Mouse (Mus musculus) neural tube, embryonic 14.5 days (tissue): ENCODE measurements around the gene Sema6b. TPM values are rescaled to one million over a fixed set of nuclear protein-coding genes. Genes with fewer than 3 reads are reported as not detected.

ENCODE experiments used
- ATAC-seq: fragments of 200-750 bp; cut with Nextera tagmentation; 2 replicates; pipeline ENCODE4 v1.8.0; 2017; ENCODE audit warnings: low read depth, mild to moderate bottlenecking, moderate TSS enrichment, moderate library complexity
- H3K27ac ChIP-seq: fragments of 300-500 bp; sonication (generic); 2 replicates; pipeline ENCODE4 v1.5.1; 2014; ENCODE audit warnings: low read depth, mild to moderate bottlenecking, control low read depth, low read length, moderate library complexity, mixed read lengths
- H3K27me3 ChIP-seq: fragments of 300-500 bp; sonication (generic); 2 replicates; pipeline ENCODE4 v1.6.1; 2014; ENCODE audit warnings: low read length; ENCODE audit not compliant: control insufficient read depth, insufficient read depth
- H3K36me3 ChIP-seq: fragments of 300-500 bp; sonication (generic); 2 replicates; pipeline ENCODE4 v1.6.1; 2014; ENCODE audit warnings: low read length, mixed read lengths; ENCODE audit not compliant: control insufficient read depth, insufficient read depth
- H3K4me1 ChIP-seq: fragments of 300-500 bp; sonication (generic); 2 replicates; pipeline ENCODE4 v1.6.1; 2014; ENCODE audit warnings: low read length; ENCODE audit not compliant: control insufficient read depth, insufficient read depth
- H3K4me2 ChIP-seq: fragments of 300-500 bp; sonication (generic); 2 replicates; pipeline ENCODE4 v1.6.1; 2014; ENCODE audit warnings: mild to moderate bottlenecking, low read depth, low read length, control low read depth
- H3K4me3 ChIP-seq: fragments of 300-500 bp; sonication (generic); 2 replicates; pipeline ENCODE4 v1.5.1; 2014; ENCODE audit warnings: low read depth, low read length, control low read depth, mixed read lengths
- H3K9ac ChIP-seq: fragments of 300-500 bp; sonication (generic); replicated peaks from 2 replicates; pipeline ENCODE4 v1.6.1; 2014; ENCODE audit warnings: low read depth, mild to moderate bottlenecking, control low read depth, low read length, mixed read lengths
- H3K9me3 ChIP-seq: fragments of 300-500 bp; sonication (generic); 2 replicates; pipeline ENCODE4 v1.6.1; 2016; ENCODE audit warnings: low read length; ENCODE audit not compliant: control insufficient read depth
- WGBS: fragments of 180-500 bp; shearing (Covaris S2); extraction: QIAGEN DNeasy Blood & Tissue Kit; methylation state at CpG from one replicate; pipeline ENCODE4 v1.1.7; 2014; 5-methylcytosine and 5-hydroxymethylcytosine counted together
- polyA plus RNA-seq: library from polyadenylated mRNA; unstranded; fragments of >200 nt; fragmentation: Nextera tagmentation; extraction: Ambion mirVana; gene quantifications from 2 replicates; pipeline ENCODE4 v1.2.1, GENCODE M21; 2014

The Sema6b gene
- polyA plus RNA-seq, 1 experiment from 2014 or later: 13.8 TPM

GRCm38 (mm10) chr17:56148790-56149618, 8.9 kb upstream of the Sema6b start:
- Histone ChIP-seq H3K27me3 (0 out of 2 replicates have a peak, but pooled peaks cover 10% of the 10 kb centered on the region), H3K4me3 (peak overlapping the region; percentile 31), H3K27ac (no peak overlapping the region), H3K4me1 (0 out of 2 replicates have a peak, but pooled peaks cover 6% of the 10 kb centered on the region), H3K4me2 (peak overlapping the region; percentile 76), H3K9me3 (no peaks in the 10 kb centered on the region), H3K9ac (peak overlapping the region; percentile 54), H3K36me3 (no peaks in the 10 kb centered on the region)
- under 1% methylated on average over 29 of the region's 30 CpGs for WGBS
- peak; percentile 39 for ATAC-seq

DNA sequence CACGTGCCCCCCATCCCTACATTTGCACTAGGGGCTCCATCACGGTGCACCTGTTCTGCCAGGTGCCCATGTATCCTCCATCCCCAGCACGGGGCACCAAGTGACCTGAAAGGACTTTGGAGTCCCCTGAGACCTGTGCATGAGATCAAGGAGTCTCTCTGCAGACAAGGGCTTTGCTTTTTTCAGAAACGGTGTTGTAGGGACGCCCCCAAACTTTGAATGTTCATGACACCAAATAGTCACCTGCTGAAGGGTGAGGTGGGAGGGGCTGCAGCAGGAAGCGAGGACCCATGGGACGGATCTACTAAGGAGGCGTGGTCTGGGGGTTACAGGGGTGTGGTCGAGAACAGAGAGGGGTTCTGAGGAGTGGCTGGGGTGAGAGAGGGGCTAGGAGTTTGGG, 8.1 kb upstream of the Sema6b start:
- no peak overlapping the region for H3K9ac ChIP-seq
- no peaks in the 10 kb centered on the region for H3K9me3 ChIP-seq
- no peak overlapping the region for H3K27ac ChIP-seq
- 0 out of 2 replicates have a peak, but pooled peaks cover 10% of the 10 kb centered on the region for H3K27me3 ChIP-seq
- peak overlapping the region; percentile 31; the same call in 1 of the 2 replicates for H3K4me3 ChIP-seq
- H3K4me1 ChIP-seq: 0 out of 2 replicates have a peak, but pooled peaks cover 6% of the 10 kb centered on the region
- 20% methylated on average over 9 of the region's 9 CpGs for WGBS
- ATAC-seq: no peak
- H3K36me3 ChIP-seq: no peaks in the 10 kb centered on the region
- peak overlapping the region; percentile 76 for H3K4me2 ChIP-seq

DNA sequence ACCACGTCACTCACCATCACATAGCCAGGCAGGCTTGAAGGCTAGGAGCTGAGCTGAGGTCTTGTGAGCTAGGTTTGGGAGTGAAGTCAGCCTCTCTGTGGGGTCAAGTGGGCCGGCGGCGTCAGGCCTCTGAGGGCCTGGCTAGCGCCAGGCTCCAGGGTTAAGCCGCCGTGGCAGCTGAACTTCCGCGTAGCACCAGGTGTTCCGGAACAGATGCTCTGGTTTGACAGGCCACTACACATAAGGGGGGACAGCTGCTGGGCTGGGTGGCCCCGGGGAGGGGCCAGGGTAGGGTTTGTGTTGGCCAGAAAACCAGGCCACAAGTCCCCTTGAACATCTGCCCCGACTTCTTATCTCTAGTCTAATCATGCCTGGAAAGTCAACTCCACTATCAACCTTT, 7.3 kb upstream of the Sema6b start:
- Histone ChIP-seq H3K9me3 (no peaks in the 10 kb centered on the region), H3K36me3 (no peaks in the 10 kb centered on the region), H3K27ac (no peak overlapping the region), H3K27me3 (0 out of 2 replicates have a peak, but pooled peaks cover 10% of the 10 kb centered on the region), H3K9ac (no peak overlapping the region), H3K4me3 (no peak overlapping the region), H3K4me2 (no peak overlapping the region), H3K4me1 (0 out of 2 replicates have a peak, but pooled peaks cover 7% of the 10 kb centered on the region)
- ATAC-seq: no peak
- 56% methylated on average over 12 of the region's 12 CpGs for WGBS

DNA sequence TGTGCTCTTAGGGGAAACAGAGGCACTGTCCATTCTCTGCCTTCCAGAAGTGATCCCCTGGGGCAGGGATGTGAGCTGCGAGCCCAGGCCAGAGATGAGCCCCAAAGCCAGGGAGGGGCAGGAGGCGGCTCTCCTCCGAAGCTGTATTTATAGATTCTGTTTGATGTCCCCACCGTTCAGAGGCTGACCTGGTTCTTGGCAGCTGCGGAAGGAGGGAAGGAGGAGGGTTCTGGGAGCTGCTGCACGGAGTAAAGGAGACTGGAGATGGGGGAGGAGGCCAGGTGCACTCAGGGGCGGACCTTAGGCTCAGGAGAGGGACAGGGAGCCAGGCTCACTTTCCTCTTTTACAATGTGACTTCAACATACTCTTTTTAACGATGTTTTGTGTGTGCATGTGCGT, 6.0 kb upstream of the Sema6b start:
- Histone ChIP-seq H3K9ac (no peak overlapping the region), H3K4me3 (no peak overlapping the region), H3K27ac (no peak overlapping the region), H3K36me3 (no peaks in the 10 kb centered on the region), H3K4me2 (no peak overlapping the region), H3K9me3 (no peaks in the 10 kb centered on the region), H3K27me3 (0 out of 2 replicates have a peak, but pooled peaks cover 10% of the 10 kb centered on the region), H3K4me1 (peaks cover 17% of the 10 kb centered on the region; the same call in 1 of the 2 replicates)
- WGBS: 19% methylated on average over 9 of the region's 9 CpGs
- no peak for ATAC-seq

GRCm38 (mm10) chr17:56144546-56144945, 4.4 kb upstream of the Sema6b start:
- ATAC-seq: no peak
- Histone ChIP-seq H3K27me3 (peaks cover 7% of the 10 kb centered on the region; the same call in 1 of the 2 replicates), H3K36me3 (no peaks in the 10 kb centered on the region), H3K27ac (no peak overlapping the region), H3K4me2 (no peak overlapping the region), H3K4me3 (no peak overlapping the region), H3K9me3 (no peaks in the 10 kb centered on the region), H3K9ac (no peak overlapping the region), H3K4me1 (peaks cover 17% of the 10 kb centered on the region; the same call in 1 of the 2 replicates)
- WGBS: 76% methylated on average over 9 of the region's 9 CpGs

DNA sequence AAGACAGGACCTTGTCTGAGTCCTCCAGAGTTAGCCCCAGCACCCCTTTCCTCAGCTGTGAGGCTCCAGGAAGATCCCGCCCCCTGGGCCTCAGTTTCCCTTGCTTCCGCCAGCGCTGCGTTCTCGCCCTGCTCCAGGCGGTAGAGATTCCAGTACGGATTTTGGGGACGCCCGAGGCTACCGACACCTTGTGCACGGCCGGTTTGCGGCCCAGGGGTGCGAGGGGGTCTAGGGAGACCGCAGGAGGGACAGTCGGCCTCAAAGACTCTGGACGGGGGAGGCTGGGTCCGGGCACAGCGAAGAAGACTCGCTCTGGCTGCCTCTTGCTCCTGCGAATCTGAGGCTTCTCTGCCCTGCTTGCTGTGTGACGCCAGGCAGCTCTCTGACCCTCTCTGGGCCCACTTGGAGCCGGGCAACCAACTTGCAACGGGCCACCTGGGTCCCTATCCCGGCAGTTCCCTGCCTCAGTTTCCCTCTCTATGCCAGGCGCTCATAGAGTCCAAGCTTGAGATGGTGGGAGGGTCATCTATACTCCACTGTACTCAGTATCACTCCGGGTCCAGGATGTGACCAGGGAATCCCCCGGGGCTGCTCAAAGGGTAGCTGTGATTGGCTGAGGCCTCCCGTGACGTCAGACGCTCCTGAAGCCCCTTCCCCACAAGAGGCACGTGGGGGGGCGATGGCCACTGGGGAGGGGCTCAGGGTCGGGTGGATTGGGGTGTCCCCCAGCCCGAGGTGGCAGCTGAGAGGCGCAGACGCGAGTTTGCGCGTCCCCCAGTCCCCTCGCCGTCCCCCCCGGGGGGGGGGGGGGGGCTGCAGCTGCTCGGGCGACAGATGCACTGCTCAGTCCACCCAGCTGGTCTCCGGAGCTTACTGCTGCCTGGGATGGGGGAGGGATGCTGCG, 1.8 kb upstream of the Sema6b start:
- Histone ChIP-seq H3K4me3 (peak overlapping the region; percentile 39), H3K27ac (peak overlapping the region; percentile 28; the same call in 1 of the 2 replicates), H3K4me2 (peak overlapping the region; percentile 67), H3K36me3 (no peaks in the 10 kb centered on the region), H3K9ac (peak overlapping the region; percentile 62), H3K27me3 (peaks cover 5% of the 10 kb centered on the region; the same call in 1 of the 2 replicates), H3K4me1 (peaks cover 28% of the 10 kb centered on the region), H3K9me3 (no peaks in the 10 kb centered on the region)
- WGBS: under 1% methylated on average over 40 of the region's 47 CpGs
- ATAC-seq: peak; percentile 45

GRCm38 (mm10) chr17:56139355-56139754, 788 bp downstream of the Sema6b start:
- Histone ChIP-seq H3K4me2 (peak overlapping the region; percentile 80), H3K36me3 (no peaks in the 10 kb centered on the region), H3K4me3 (peak overlapping the region; percentile 83), H3K27ac (no peak overlapping the region; the same call in 1 of the 2 replicates), H3K9me3 (no peaks in the 10 kb centered on the region), H3K27me3 (peaks cover 5% of the 10 kb centered on the region; the same call in 1 of the 2 replicates), H3K4me1 (peaks cover 39% of the 10 kb centered on the region), H3K9ac (peak overlapping the region; percentile 94)
- WGBS: 4% methylated on average over 20 of the region's 21 CpGs
- peak; percentile 25 for ATAC-seq

DNA sequence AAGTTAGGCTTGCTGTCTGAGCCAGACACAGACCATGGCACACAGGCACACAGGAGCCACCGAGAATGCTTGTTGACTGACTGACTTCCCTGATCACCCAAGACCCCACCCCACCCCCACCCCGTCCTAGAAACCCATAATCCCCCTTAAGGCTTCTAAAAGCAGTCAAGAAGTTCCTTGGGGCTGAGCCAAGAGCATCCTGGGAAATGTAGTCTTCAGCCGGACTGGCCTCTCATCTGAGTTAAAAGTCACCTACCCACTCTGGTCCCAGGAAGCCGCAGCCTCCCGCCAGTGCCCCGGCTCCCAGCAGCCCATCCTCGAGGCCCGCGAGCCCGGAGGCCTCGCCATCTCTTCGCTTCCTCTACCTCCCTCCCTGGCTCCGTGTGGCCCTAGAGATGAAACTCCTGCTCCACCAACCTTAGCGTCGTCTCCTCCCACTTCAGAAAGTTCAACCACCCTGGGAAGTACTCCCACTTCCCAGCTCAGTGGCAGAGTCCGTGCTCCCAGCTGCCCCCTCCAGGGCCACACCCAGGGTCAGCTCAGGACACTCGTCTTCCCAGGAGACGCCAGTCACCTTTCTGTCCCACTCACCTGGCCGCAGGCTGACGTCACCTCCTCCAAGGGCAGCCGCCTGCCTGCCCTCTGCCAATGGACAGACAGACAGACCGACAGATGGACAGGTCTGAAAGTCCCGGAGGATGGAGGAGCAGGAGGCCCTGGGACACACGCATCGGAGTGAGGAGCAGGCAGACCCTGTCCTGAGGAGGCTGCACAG, 2.1 kb downstream of the Sema6b start:
- H3K4me1 ChIP-seq: peaks cover 43% of the 10 kb centered on the region

More for the DNA sequence above, 2.1 kb downstream of the Sema6b start:
- peak overlapping the region; percentile 80 for H3K4me2 ChIP-seq
- no peak for ATAC-seq
- no peak overlapping the region for H3K9ac ChIP-seq
- H3K9me3 ChIP-seq: no peaks in the 10 kb centered on the region
- no peak overlapping the region for H3K27ac ChIP-seq
- H3K4me3 ChIP-seq: peak overlapping the region; percentile 83
- peaks cover 5% of the 10 kb centered on the region; the same call in 1 of the 2 replicates for H3K27me3 ChIP-seq
- 18% methylated on average over 25 of the region's 25 CpGs for WGBS
- H3K36me3 ChIP-seq: no peaks in the 10 kb centered on the region
